Mouse (Mus musculus) intestine, embryonic 16.5 days (tissue): ENCODE measurements around the gene Tmed9. TPM values are rescaled to one million over a fixed set of nuclear protein-coding genes. Genes with fewer than 3 reads are reported as not detected.

Source experiments
- ATAC-seq: fragments of 200-750 bp; cut with Nextera tagmentation; 2 replicates; pipeline ENCODE4 v1.8.0; 2017; ENCODE audit warnings: moderate TSS enrichment, moderate library complexity
- H3K27ac ChIP-seq: fragments of 300-500 bp; sonication (generic); 2 replicates; pipeline ENCODE4 v1.5.1; 2014; ENCODE audit warnings: mild to moderate bottlenecking, low read length
- H3K27me3 ChIP-seq: fragments of 300-500 bp; sonication (generic); replicated peaks from 2 replicates; pipeline ENCODE4 v1.6.1; 2014; ENCODE audit warnings: low read length, control low read depth, mixed read lengths; ENCODE audit not compliant: control insufficient read depth, insufficient read depth
- H3K36me3 ChIP-seq: fragments of 300-500 bp; sonication (generic); 2 replicates; pipeline ENCODE4 v1.6.1; 2014; ENCODE audit warnings: low read length, control low read depth; ENCODE audit not compliant: control insufficient read depth, insufficient read depth
- H3K4me1 ChIP-seq: fragments of 300-500 bp; sonication (generic); 2 replicates; pipeline ENCODE4 v1.6.1; 2014; ENCODE audit warnings: low read length, control low read depth, mixed read lengths; ENCODE audit not compliant: control insufficient read depth, insufficient read depth
- H3K4me2 ChIP-seq: fragments of 300-500 bp; sonication (generic); 2 replicates; pipeline ENCODE4 v1.6.1; 2014; ENCODE audit warnings: low read depth, low read length, control low read depth
- H3K4me3 ChIP-seq: fragments of 300-500 bp; sonication (generic); 2 replicates; pipeline ENCODE4 v1.5.1; 2014; ENCODE audit warnings: mild to moderate bottlenecking, low read length
- H3K9ac ChIP-seq: fragments of 300-500 bp; sonication (generic); 2 replicates; pipeline ENCODE4 v1.6.1; 2014; ENCODE audit warnings: low read depth, low read length
- H3K9me3 ChIP-seq: fragments of 300-500 bp; sonication (generic); 2 replicates; pipeline ENCODE4 v1.6.1; 2016; ENCODE audit warnings: low read length, control low read depth; ENCODE audit not compliant: control insufficient read depth
- WGBS: fragments of 180-500 bp; shearing (Covaris S2); extraction: QIAGEN DNeasy Blood & Tissue Kit; methylation state at CpG from one replicate; pipeline ENCODE4 v1.1.7; 2014; 5-methylcytosine and 5-hydroxymethylcytosine counted together
- polyA plus RNA-seq: library from polyadenylated mRNA; unstranded; fragments of >200 nt; fragmentation: Nextera tagmentation; extraction: Ambion mirVana; gene quantifications from 2 replicates; pipeline ENCODE4 v1.2.1, GENCODE M21; 2015

Gene Tmed9
- polyA plus RNA-seq, 1 experiment from 2014 or later = 131 TPM

DNA sequence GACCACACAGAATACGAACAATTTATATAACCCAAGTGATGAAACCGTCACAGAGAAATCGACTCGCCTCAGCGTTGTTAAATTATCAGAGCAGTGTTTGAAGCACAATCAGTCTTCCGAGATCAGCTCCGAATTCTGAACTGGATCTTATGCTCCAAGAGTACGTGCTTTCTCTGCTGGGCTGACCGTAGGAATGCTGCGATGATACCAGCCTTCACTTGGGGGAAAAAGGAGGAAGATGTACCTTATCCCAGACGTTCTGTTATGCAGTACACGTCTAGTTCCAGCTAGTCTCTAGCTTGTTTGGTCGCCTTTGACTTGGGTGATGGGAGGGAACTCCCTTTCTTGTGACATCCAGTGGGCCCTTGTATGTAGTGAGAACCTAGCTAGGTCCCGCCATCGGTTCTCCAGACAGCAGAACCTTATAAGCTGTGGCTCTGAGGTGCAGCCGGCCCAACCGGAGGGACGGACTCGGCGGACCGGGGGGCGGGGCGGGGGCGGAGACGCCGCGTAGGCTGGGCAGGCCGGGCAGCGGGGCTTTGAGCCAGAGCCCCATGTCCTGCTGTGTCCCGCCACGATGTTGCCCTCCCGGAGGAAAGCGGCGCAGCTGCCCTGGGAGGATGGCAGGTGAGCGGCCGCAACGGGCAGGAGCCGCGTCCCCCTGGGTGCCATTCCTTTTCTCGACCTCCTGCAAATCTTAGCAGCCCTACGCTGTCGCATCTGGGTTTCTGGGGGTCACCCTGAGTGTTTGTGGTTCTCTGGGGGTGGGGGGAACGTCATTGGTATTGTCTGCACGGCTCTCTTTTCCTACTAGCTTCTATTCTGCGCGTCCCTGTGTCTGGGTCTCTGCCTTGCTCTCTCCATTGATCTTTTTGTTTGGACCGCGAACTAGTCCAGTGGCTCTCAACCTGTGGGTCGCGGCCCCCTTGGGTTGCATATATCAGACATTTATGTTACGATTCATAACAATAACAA lies 26.3 kb downstream of the Tmed9 start, which contains the start of gene B4galt7:
TSS of gene B4galt7 (plus strand) at position 331 of the 975 bp plus-strand sequence.
- H3K27ac ChIP-seq = peak within 1 kb of the TSS; percentile 43; the same call in 1 of the 2 replicates
- H3K9ac ChIP-seq = peak within 1 kb of the TSS; percentile 89
- H3K4me3 ChIP-seq = peak within 1 kb of the TSS; percentile 88
- peaks cover 17% of the 10 kb centered on the region for H3K36me3 ChIP-seq
- ATAC-seq = peak; percentile 90
- no peaks in the 10 kb centered on the region for H3K9me3 ChIP-seq
- 8% methylated on average over 46 of the region's 51 CpGs for WGBS
- H3K4me1 ChIP-seq = peaks cover 5% of the 10 kb centered on the region
- H3K27me3 ChIP-seq = no peaks in the 10 kb centered on the region
- H3K4me2 ChIP-seq = peak within 1 kb of the TSS; percentile 76

DNA sequence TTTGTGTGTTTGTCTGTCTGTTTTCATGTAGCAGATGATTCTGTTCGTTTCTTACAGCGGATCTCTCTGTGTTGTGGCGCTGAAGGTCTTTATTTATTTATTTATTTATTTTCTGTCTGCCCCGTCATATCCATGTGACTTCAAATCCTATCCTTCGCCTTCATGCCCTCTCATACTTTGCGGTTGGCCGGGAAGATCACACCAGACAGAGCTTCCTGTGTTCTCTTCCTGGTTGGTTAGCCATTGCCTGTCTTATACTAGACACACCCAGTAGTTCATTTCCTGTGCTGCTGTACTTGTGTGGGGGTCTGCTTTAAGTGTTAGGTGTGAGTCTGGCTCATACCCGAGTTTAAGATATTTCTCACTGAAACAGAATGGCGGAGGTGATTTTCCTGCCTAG lies 27.1 kb downstream of the Tmed9 start:
- peaks cover 5% of the 10 kb centered on the region for H3K4me1 ChIP-seq
- H3K9me3 ChIP-seq = no peaks in the 10 kb centered on the region
- peak overlapping the region; percentile 88 for H3K4me3 ChIP-seq
- 16% methylated on average over 9 of the region's 9 CpGs for WGBS
- H3K27me3 ChIP-seq = no peaks in the 10 kb centered on the region
- peaks cover 17% of the 10 kb centered on the region for H3K36me3 ChIP-seq
- H3K9ac ChIP-seq = peak overlapping the region; percentile 89
- H3K4me2 ChIP-seq = peak overlapping the region; percentile 76
- 0 out of 2 replicates have a peak overlapping the region, but pooled peaks have one; percentile 6 for H3K27ac ChIP-seq
- peak; percentile 49; the same call in 1 of the 2 replicates for ATAC-seq

DNA sequence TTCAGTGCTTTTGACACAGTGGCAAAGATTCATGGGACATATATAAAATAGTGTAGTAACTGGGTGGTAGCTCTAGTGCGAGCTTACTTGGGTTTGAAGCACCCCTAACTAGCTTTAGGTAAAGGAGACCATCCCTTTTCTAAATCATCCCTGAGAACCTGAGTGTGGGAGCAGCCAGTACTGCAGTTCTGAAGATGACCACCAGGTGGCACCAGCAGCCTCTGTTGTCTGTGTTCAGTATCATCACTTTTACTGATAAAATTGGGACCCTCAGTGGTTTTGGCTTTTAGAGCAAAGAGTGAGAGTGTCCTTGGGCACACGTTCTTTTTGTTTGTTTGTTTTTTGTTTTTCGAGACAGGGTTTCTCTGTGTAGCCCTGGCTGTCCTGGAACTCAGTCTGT lies 28.1 kb downstream of the Tmed9 start:
- Histone ChIP-seq H3K36me3 (peaks cover 13% of the 10 kb centered on the region), H3K27me3 (no peaks in the 10 kb centered on the region), H3K4me3 (no peak overlapping the region), H3K27ac (no peak overlapping the region), H3K4me1 (peaks cover 5% of the 10 kb centered on the region), H3K9ac (no peak overlapping the region), H3K9me3 (no peaks in the 10 kb centered on the region), H3K4me2 (no peak overlapping the region)
- 10% methylated on average over 3 of the region's 3 CpGs for WGBS
- ATAC-seq = no peak

DNA sequence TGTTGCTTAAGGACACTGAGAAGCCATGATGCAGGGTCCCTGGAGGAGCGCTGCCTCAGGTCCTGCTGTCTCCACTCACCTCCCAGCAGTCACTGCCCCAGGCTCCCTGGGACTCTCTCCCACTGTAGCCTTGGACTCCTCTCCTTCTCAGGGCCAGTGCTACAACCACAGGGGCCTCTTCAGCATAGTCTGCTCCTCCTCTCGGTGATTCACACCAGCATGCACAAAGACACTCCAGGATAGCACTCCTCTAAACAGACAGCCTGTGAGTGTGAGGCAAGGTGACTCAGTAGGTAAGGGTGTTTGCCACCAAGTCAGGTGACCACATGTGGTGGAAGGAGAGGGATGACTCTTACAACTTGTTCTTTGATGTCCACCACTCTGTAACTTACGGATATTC lies 31.1 kb downstream of the Tmed9 start:
- Histone ChIP-seq H3K9ac (no peak overlapping the region), H3K4me1 (peaks cover 5% of the 10 kb centered on the region), H3K4me3 (no peak overlapping the region), H3K9me3 (no peaks in the 10 kb centered on the region), H3K27me3 (no peaks in the 10 kb centered on the region), H3K4me2 (no peak overlapping the region), H3K27ac (no peak overlapping the region), H3K36me3 (peaks cover 25% of the 10 kb centered on the region)
- no peak for ATAC-seq
- WGBS = 91% methylated on average over 3 of the region's 3 CpGs

DNA sequence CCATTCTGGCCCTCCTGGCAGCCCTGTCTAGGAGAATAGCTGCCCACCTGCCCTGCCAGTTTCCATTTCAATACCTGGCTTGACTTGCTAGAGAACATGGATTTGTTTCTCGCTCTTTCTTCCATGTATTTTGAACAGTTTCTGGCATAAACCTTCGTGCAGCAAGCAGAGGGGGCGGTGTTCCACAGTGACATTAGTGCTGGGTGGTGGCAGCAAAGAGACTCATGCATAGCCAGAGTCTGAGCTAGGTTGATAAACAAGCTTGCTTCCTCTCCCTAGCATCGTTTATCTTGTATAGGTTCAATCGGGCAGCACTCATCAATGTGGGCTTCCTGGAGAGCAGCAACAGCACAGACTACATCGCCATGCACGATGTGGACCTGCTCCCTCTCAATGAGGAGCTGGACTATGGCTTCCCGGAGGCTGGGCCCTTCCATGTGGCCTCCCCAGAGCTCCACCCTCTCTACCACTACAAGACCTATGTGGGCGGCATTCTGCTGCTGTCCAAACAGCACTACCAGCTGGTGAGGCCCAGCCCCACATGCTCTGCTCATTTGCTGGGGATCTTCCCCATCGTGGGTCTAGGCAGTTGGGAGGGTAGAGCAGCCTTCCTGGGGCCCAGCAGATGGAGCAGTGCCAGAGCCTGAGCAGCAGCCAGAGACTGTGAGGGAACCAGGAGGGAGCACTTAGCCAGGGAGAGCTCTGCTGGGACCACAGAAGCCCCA lies 33.5 kb downstream of the Tmed9 start:
- Histone ChIP-seq H3K9me3 (no peaks in the 10 kb centered on the region), H3K4me2 (no peak overlapping the region), H3K27me3 (no peaks in the 10 kb centered on the region), H3K4me1 (no peaks in the 10 kb centered on the region), H3K36me3 (peaks cover 25% of the 10 kb centered on the region), H3K9ac (no peak overlapping the region), H3K4me3 (no peak overlapping the region), H3K27ac (no peak overlapping the region)
- ATAC-seq = no peak
- 75% methylated on average over 10 of the region's 10 CpGs for WGBS

DNA sequence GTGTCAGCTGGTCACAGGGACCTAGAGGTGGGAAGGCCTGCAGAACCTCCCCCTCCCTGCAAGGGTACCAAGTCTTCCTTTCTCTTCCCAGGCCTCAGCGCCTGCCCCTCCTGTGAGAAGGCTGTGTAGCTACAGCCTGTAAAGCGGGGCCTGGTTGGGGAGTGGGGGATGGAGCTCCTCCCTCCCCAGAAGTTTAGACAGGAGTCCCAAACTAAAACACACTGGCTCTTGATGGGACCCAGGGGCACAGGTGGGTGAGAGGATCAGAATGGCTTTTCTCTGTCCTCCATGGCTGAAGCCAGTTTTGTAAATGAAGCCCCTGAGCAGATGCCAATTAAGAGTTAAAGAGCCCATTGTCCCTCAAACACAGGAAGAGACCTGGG lies 34.1 kb downstream of the Tmed9 start:
- Histone ChIP-seq H3K9ac (no peak overlapping the region), H3K4me3 (no peak overlapping the region), H3K4me1 (no peaks in the 10 kb centered on the region), H3K4me2 (no peak overlapping the region), H3K9me3 (no peaks in the 10 kb centered on the region), H3K36me3 (peaks cover 25% of the 10 kb centered on the region), H3K27ac (no peak overlapping the region), H3K27me3 (no peaks in the 10 kb centered on the region)
- WGBS = 87% methylated on average over 2 of the region's 2 CpGs
- ATAC-seq = no peak

DNA sequence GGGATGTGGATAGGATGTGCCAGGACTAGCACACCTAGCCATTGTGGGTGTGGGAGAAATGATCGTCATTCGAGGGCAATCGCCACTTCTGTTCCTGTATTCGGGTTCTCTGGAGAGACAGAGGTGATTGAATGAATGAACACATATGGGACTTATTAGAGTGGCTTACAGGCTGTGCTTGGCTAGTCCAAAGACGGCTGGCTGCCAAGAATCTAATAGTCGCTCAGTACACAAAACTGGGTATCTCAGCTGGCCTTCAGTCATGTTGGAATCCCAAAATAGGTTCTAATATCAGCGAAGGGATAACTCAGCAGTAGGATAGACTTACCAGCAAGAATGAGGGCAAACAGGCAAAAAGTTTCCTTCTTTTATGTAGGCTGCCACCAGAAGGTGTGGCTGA lies 38.5 kb downstream of the Tmed9 start:
- no peak overlapping the region for H3K27ac ChIP-seq
- H3K9me3 ChIP-seq = no peaks in the 10 kb centered on the region
- no peaks in the 10 kb centered on the region for H3K27me3 ChIP-seq
- no peaks in the 10 kb centered on the region for H3K4me1 ChIP-seq
- 88% methylated on average over 7 of the region's 7 CpGs for WGBS
- H3K4me2 ChIP-seq = no peak overlapping the region
- ATAC-seq = no peak
- no peak overlapping the region for H3K9ac ChIP-seq
- no peak overlapping the region for H3K4me3 ChIP-seq
- H3K36me3 ChIP-seq = peaks cover 18% of the 10 kb centered on the region

DNA sequence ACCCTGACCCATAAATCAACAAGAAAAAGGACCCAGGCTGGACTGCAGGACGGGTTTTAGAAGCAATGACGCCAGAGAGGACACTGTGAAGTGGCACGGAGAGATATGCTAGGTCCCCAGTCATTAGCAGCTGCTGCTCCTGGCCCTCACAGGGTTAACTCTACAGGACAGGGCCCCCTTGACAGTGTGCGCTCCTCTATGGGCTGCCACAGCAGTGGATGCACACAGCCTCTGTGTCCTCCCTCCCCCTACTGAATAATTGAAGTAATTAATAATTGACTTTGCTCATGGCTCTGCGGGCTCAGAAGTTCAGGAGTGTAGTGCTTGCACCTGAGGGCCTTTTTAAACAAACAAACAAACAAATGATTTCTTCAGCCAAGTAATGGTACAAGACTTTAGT lies 39.9 kb downstream of the Tmed9 start:
- no peak overlapping the region for H3K4me3 ChIP-seq
- H3K9me3 ChIP-seq = no peaks in the 10 kb centered on the region
- H3K4me1 ChIP-seq = no peaks in the 10 kb centered on the region
- H3K27me3 ChIP-seq = no peaks in the 10 kb centered on the region
- H3K4me2 ChIP-seq = no peak overlapping the region
- peaks cover 9% of the 10 kb centered on the region for H3K36me3 ChIP-seq
- WGBS = 37% methylated on average over 5 of the region's 5 CpGs
- no peak for ATAC-seq
- H3K9ac ChIP-seq = no peak overlapping the region
- H3K27ac ChIP-seq = no peak overlapping the region

DNA sequence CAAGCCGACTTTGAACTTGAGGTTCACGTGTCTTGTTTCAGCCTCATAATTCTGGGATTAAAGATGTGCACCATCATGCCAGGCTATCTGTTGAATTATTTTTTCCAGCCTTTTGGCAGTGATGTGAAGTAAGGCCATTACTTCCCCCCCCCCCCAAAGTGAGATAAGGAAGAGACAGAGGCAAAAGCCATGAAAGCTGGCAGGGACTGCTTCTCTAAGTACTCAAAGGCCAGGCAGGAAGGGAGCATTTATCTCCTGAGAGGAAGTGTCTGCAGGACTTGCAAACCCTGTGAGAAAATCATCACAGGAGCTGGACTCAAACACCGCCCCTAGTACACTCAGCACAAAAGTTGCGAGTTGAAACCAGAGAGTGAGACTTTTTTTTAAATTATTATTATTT lies 45.8 kb downstream of the Tmed9 start:
- WGBS = 91% methylated on average over 4 of the region's 4 CpGs

More for the DNA sequence above, 45.8 kb downstream of the Tmed9 start:
- peaks cover 5% of the 10 kb centered on the region; the same call in 1 of the 2 replicates for H3K4me1 ChIP-seq
- H3K4me2 ChIP-seq = no peak overlapping the region
- no peaks in the 10 kb centered on the region for H3K27me3 ChIP-seq
- H3K36me3 ChIP-seq = no peaks in the 10 kb centered on the region
- H3K9ac ChIP-seq = no peak overlapping the region
- H3K4me3 ChIP-seq = no peak overlapping the region
- H3K9me3 ChIP-seq = no peaks in the 10 kb centered on the region
- no peak for ATAC-seq
- H3K27ac ChIP-seq = no peak overlapping the region
